Comparison of ENCODE assay signal across 27 mouse cellular contexts in the genomic region with DNA sequence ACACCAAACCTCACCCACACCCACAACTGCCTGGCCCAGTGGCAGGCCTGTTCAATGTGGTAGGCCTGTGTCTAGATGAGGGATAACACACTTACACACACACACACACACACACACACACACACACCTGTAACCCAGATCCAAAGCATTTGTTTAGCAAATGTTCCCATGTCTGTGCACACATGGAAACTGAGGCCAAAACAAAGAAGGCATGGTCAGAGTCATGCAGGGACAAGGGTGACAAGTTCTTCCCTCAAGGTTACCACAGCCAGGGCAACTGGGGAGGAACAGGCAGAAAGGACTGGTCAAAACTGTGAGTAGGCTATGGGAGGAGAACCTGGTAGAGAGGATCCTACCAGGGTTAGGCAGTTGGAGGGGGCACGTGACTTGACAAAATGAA. TPM values are rescaled to one million over a fixed set of nuclear protein-coding genes. Genes with fewer than 3 reads are reported as not detected.
"Had no signal": no experiment of that assay in that cellular context is flagged by ENCODE, and none has a peak within 500 bp of the region (broad histone marks: within the 10 kb centered on the region; RNA-seq: fewer than 3 reads in every experiment).

No protein-coding gene starts in this region.

- H3K27ac ChIP-seq: heart, embryonic 10.5 days; heart, embryonic 13.5 days; heart, embryonic 15.5 days; hindbrain, embryonic 12.5 days; hindbrain, embryonic 13.5 days; hindbrain, embryonic 14.5 days; hindbrain, embryonic 15.5 days; hindbrain, postnatal 0 days; intestine, embryonic 15.5 days; kidney, embryonic 15.5 days; kidney, postnatal 0 days had no signal

- H3K4me2 ChIP-seq: heart, embryonic 11.5 days; heart, embryonic 12.5 days; heart, embryonic 13.5 days; heart, embryonic 15.5 days; hindbrain, embryonic 12.5 days; hindbrain, embryonic 13.5 days; hindbrain, embryonic 14.5 days; hindbrain, embryonic 15.5 days; intestine, embryonic 15.5 days; kidney, embryonic 15.5 days had no signal

- ATAC-seq: hindbrain, embryonic 16.5 days; hindbrain, postnatal 0 days; inflammation-experienced regulatory T-cells, adult 6 months; intestine, embryonic 15.5 days; intestine, embryonic 16.5 days; intestine, postnatal 0 days had no signal

- DNase-seq: heart, postnatal 10 days; heart, postnatal 14 days; heart, postnatal 36 days; heart, postnatal 4 days; kidney, postnatal 10 days; kidney, postnatal 25 days; layer of hippocampus, adult 9-11 months; layer of hippocampus, postnatal 36 days had no signal

- H3K9ac ChIP-seq: heart, embryonic 12.5 days; heart, embryonic 13.5 days; heart, embryonic 15.5 days; hindbrain, embryonic 12.5 days; hindbrain, embryonic 13.5 days; hindbrain, embryonic 14.5 days; hindbrain, embryonic 15.5 days; intestine, embryonic 15.5 days; kidney, embryonic 15.5 days had no signal

- H3K4me3 ChIP-seq: heart, embryonic 10.5 days; heart, embryonic 12.5 days; heart, embryonic 13.5 days; heart, embryonic 15.5 days; hindbrain, embryonic 10.5 days; hindbrain, embryonic 12.5 days; hindbrain, embryonic 13.5 days; hindbrain, embryonic 15.5 days; intestine, embryonic 15.5 days; kidney, embryonic 15.5 days; layer of hippocampus, adult 2 months had no signal

- H3K27me3 ChIP-seq: hindbrain, embryonic 15.5 days had no signal

- H3K36me3 ChIP-seq: heart, embryonic 10.5 days; heart, embryonic 15.5 days; intestine, embryonic 15.5 days had no signal

- H3K9me3 ChIP-seq: heart, embryonic 10.5 days; heart, embryonic 12.5 days; heart, embryonic 13.5 days; heart, embryonic 15.5 days; hindbrain, embryonic 10.5 days; hindbrain, embryonic 12.5 days; hindbrain, embryonic 13.5 days; hindbrain, embryonic 15.5 days; intestine, embryonic 15.5 days; kidney, embryonic 15.5 days had no signal

RNA-seq across cellular contexts. Expression of gene Aatk, which starts 38.5 kb away (rescaled TPM):
- polyA plus RNA-seq: inflammation-experienced regulatory T-cells, adult 6 months had no signal
